Mouse (Mus musculus) hindbrain, embryonic 14.5 days (tissue): ENCODE results near the gene Usp28. TPM values are rescaled to one million over a fixed set of nuclear protein-coding genes. Genes with fewer than 3 reads are reported as not detected.
"Not testable (repeated sequence)": the region's sequence is repeated elsewhere in the genome, so short reads cannot be mapped to it uniquely, and the experiment has no call there.

Experiments
- ATAC-seq: fragments of 200-750 bp; cut with Nextera tagmentation; 2 replicates; pipeline ENCODE4 v1.8.0; 2017; ENCODE audit warnings: moderate number of reproducible peaks, mild to moderate bottlenecking, moderate TSS enrichment, moderate library complexity; ENCODE audit not compliant: low FRiP score
- DNase-seq: peaks from one replicate; pipeline ENCODE4 v3.0.0-alpha.2; 2015; ENCODE audit warnings: low spot score
- H3K27ac ChIP-seq: fragments of 300-500 bp; sonication (generic); 2 replicates; pipeline ENCODE4 v1.5.1; 2014; ENCODE audit warnings: mild to moderate bottlenecking, moderate library complexity
- H3K27me3 ChIP-seq: fragments of 300-500 bp; sonication (generic); 2 replicates; pipeline ENCODE4 v1.6.1; 2014; ENCODE audit warnings: mild to moderate bottlenecking, low read length, mixed read lengths; ENCODE audit not compliant: control insufficient read depth, insufficient read depth
- H3K36me3 ChIP-seq: fragments of 300-500 bp; sonication (generic); replicated peaks from 2 replicates; pipeline ENCODE4 v1.6.1; 2014; ENCODE audit not compliant: control insufficient read depth, insufficient read depth
- H3K4me1 ChIP-seq: fragments of 300-500 bp; sonication (generic); replicated peaks from 2 replicates; pipeline ENCODE4 v1.6.1; 2014; ENCODE audit warnings: antibody characterized with exemption, low read length, mixed read lengths; ENCODE audit not compliant: control insufficient read depth, insufficient read depth
- H3K4me2 ChIP-seq: fragments of 300-500 bp; sonication (generic); replicated peaks from 2 replicates; pipeline ENCODE4 v1.6.1; 2014; ENCODE audit warnings: mild to moderate bottlenecking, moderate library complexity
- H3K4me3 ChIP-seq: fragments of 300-500 bp; sonication (generic); replicated peaks from 2 replicates; pipeline ENCODE4 v1.5.1; 2014; ENCODE audit warnings: mild to moderate bottlenecking, low read length
- H3K9ac ChIP-seq: fragments of 300-500 bp; sonication (generic); 2 replicates; pipeline ENCODE4 v1.6.1; 2014
- H3K9me3 ChIP-seq: fragments of 300-500 bp; sonication (generic); 2 replicates; pipeline ENCODE4 v1.6.1; 2016; ENCODE audit warnings: low read length; ENCODE audit not compliant: control insufficient read depth
- WGBS: fragments of 180-500 bp; shearing (Covaris S2); extraction: QIAGEN DNeasy Blood & Tissue Kit; methylation state at CpG from one replicate; pipeline ENCODE4 v1.1.7; 2014; 5-methylcytosine and 5-hydroxymethylcytosine counted together
- polyA plus RNA-seq: library from polyadenylated mRNA; unstranded; fragments of >200 nt; fragmentation: Nextera tagmentation; extraction: Ambion mirVana; gene quantifications from 2 replicates; pipeline ENCODE4 v1.2.1, GENCODE M21; 2014

Usp28 gene
- polyA plus RNA-seq, 1 experiment from 2014 or later = 36.4 TPM

DNA sequence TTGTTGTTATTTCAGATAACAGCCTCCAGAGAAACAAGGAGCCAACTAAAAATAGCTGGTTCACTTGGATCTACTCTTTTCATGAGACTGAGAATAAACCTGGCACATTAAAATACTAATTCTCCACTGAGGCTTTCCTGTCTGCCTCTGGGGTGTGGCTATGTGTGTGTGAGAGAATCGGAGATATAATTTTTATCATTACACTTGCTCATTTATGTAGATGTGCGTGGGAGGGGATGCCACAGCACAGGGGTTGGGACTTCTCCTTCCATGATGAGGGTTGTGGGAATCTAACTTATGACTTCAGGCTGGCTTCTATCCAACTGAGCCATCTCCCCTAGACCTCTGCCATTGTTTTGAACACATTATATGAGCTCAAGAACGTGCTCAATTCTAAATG is 4.4 kb upstream of the Usp28 start:
- H3K27ac ChIP-seq = no peak overlapping the region
- WGBS = 80% methylated on average over 3 of the region's 3 CpGs
- no peak for DNase-seq

DNA sequence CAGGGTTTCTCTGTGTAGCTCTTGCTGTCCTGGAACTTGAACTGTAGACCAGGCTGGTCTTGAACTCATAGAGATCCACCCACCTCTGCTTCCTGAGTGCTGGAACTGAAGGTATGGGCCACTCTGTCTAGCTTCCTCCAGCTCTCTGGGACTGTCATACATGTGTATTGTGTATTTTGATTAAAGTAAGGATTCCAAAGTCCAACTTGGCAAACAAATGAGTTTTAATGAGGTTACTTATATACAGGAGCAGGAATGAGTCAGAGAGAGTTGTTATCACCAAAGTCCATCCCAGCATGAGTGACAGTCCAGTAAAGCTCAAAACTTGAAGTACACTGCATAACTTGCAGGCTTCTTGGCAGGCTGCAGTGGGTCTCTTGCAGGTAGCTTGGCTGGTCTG is 3.3 kb upstream of the Usp28 start:
- peaks cover 15% of the 10 kb centered on the region for H3K4me1 ChIP-seq
- H3K9me3 ChIP-seq = no peaks in the 10 kb centered on the region
- no peaks in the 10 kb centered on the region for H3K27me3 ChIP-seq
- H3K27ac ChIP-seq = no peak overlapping the region
- no peak overlapping the region for H3K4me2 ChIP-seq
- no peak overlapping the region for H3K9ac ChIP-seq
- no peaks in the 10 kb centered on the region for H3K36me3 ChIP-seq
- H3K4me3 ChIP-seq = no peak overlapping the region
- DNase-seq (no peak), ATAC-seq (no peak)

More for the DNA sequence above, 4.4 kb upstream of the Usp28 start:
- H3K36me3 ChIP-seq = no peaks in the 10 kb centered on the region
- no peak overlapping the region for H3K9ac ChIP-seq
- H3K27me3 ChIP-seq = no peaks in the 10 kb centered on the region
- no peak for ATAC-seq
- H3K9me3 ChIP-seq = no peaks in the 10 kb centered on the region
- H3K4me2 ChIP-seq = no peak overlapping the region
- peaks cover 5% of the 10 kb centered on the region; the same call in 1 of the 2 replicates for H3K4me1 ChIP-seq
- no peak overlapping the region for H3K4me3 ChIP-seq

DNA sequence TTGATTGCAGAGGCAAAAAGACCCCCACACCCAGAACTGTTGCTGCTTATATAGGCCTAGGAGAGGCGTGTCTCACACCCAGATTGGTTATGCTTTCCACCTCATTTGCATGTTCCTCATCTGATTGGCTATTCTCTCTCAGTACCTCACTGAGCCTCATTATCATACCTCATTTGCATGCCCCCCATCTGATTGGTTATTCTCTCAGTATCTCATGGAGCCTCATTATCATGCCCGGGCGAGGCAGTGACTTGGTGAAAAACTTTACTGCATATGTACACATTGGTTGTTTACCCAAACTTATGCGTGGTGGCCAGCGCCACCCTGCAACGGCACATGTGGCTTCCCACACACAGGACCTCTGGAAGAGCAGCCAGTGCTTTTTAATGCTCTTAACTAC is 1.4 kb upstream of the Usp28 start:
- not testable (repeated sequence) for H3K4me3 ChIP-seq, H3K27me3 ChIP-seq, ATAC-seq, H3K9ac ChIP-seq, DNase-seq, H3K9me3 ChIP-seq, H3K36me3 ChIP-seq, H3K27ac ChIP-seq
- 94% methylated on average over 6 of the region's 6 CpGs for WGBS
- peaks cover 25% of the 10 kb centered on the region for H3K4me1 ChIP-seq
- peak overlapping the region; percentile 55; the same call in 1 of the 2 replicates for H3K4me2 ChIP-seq

DNA sequence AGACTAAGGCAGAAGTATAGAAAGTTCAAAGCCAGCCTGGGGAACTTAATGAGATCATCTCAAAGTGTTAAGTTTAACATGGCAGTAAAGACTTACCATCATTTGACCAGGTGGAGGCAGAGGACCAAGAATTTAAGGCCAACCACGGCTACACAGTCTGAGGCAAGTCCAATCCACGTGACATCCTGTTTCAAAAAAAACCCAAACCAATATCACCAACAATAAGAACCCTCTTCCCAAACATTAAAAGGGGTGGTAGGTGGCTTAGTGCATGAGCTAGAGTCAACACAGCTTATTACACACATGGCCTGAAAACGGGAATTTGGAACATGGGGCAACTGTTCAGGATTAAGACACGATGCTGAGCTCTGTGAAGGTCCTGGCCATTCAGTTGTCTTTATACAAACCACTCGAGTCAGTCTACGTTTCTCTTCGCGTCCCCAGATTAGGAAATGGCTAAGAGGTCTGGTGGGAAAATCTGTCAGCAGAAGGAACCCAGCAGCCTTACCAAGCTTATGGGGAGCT is 793 bp upstream of the Usp28 start:
- peak; percentile 4; the same call in 1 of the 2 replicates for ATAC-seq
- Histone ChIP-seq H3K9me3 (no peaks in the 10 kb centered on the region), H3K27me3 (no peaks in the 10 kb centered on the region), H3K36me3 (no peaks in the 10 kb centered on the region), H3K4me3 (peak overlapping the region; percentile 74), H3K27ac (peak overlapping the region; percentile 90), H3K4me1 (peaks cover 25% of the 10 kb centered on the region), H3K9ac (peak overlapping the region; percentile 67), H3K4me2 (peak overlapping the region; percentile 55)
- DNase-seq = peak; percentile 35
- 35% methylated on average over 8 of the region's 8 CpGs for whole genome bisulfite sequencing

DNA sequence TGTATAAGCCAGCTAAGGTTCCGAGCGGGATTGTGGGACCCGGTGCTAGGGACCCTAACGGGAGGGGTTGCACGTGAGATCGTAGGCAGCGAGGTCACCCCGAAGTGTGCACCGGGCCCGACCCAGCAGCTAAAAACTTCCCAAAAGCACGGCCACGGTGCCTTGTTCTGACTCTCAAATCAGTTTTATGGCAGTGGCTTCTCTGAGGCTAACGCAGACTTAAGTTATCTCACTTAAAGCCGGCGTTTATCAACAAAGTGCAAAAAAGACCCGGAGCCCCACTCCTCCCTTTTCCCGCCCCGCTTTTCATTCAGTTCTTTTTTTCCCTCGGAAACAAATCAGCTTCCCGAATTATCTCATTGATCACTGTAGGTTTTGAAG is 523 bp downstream of the Usp28 start:
- peak; percentile 55 for DNase-seq
- WGBS = under 1% methylated on average over 20 of the region's 20 CpGs

DNA sequence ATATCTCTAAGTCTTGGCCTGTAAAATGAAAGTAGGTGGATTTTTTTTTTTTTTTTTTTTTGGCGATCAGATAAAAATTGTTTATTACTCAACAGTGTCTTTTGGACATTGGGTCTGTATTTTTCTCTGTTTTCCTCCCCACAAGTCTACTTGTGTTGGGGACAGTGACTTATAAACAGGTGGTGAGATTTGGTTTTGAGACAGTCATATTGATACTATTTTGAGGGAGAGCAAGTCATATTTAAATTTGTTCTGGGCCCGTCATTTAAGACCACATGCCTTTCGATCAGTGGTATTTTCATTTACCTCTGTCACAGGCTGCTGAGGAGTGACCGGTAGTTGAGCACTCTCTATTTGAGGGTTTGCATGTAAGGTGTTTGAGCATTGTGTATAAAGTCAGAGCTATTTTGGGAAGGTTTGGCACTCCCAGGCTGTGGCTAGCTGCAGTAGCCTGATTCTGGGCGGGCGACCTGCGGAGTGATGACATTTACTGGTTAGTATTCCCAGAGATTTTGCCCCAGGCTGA is 1.5 kb downstream of the Usp28 start:
- DNase-seq = no peak
- Histone ChIP-seq H3K27me3 (no peaks in the 10 kb centered on the region), H3K9me3 (no peaks in the 10 kb centered on the region), H3K4me1 (peaks cover 25% of the 10 kb centered on the region), H3K4me3 (peak overlapping the region; percentile 74; the same call in 1 of the 2 replicates), H3K4me2 (peak overlapping the region; percentile 55), H3K9ac (peak overlapping the region; percentile 63; the same call in 1 of the 2 replicates), H3K27ac (no peak overlapping the region), H3K36me3 (no peaks in the 10 kb centered on the region)
- ATAC-seq = no peak
- 21% methylated on average over 7 of the region's 7 CpGs for WGBS

More for the DNA sequence above, 523 bp downstream of the Usp28 start:
- ATAC-seq = no peak
- no peaks in the 10 kb centered on the region for H3K36me3 ChIP-seq
- H3K4me3 ChIP-seq = peak overlapping the region; percentile 74
- H3K9ac ChIP-seq = peak overlapping the region; percentile 63
- peaks cover 25% of the 10 kb centered on the region for H3K4me1 ChIP-seq
- no peaks in the 10 kb centered on the region for H3K9me3 ChIP-seq
- H3K27me3 ChIP-seq = no peaks in the 10 kb centered on the region
- H3K27ac ChIP-seq = peak overlapping the region; percentile 79
- peak overlapping the region; percentile 55 for H3K4me2 ChIP-seq

DNA sequence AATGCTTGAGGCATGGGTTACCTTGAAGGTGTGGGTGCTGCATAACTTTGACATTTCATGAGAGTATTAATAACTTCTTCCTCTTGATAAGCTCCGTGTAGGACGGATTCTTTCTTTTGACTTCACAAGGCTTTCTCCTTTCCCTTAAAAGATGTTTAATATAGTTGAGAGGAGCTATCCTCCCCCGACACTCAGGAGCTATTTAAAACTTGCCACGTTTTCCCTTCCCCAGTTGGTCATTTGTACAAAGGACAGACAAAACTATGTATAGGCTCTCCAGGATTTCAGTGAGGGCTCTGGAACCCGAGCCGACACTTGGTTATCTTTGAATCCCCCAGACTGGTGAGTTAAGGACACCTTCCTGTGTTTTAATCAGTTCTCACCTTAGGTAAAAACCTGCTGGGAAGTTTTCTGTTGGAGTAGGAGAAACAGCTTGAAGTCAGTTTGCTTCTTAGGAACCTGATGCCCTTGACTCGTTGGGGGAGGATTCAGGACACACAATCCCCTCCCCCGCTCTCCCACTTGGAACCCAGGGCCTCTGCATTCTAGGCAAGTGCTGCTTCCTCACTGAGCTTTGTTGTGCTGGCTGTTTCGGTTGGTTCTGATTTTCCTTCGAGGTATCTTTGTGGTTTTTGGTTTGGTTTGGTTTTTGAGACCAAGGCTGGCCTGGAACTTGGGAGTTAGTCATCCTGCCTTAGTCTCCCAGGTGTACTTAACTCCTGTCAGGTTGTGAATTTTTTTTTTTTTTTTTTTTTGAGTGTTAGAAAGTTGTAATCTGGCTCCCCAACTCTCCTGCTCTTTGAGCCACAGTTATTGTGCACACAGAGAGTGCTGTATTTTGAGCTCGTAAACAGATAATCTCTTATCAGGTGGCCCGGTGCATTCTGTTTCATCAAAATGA is 2.3 kb downstream of the Usp28 start:
- 27% methylated on average over 12 of the region's 12 CpGs for WGBS

DNA sequence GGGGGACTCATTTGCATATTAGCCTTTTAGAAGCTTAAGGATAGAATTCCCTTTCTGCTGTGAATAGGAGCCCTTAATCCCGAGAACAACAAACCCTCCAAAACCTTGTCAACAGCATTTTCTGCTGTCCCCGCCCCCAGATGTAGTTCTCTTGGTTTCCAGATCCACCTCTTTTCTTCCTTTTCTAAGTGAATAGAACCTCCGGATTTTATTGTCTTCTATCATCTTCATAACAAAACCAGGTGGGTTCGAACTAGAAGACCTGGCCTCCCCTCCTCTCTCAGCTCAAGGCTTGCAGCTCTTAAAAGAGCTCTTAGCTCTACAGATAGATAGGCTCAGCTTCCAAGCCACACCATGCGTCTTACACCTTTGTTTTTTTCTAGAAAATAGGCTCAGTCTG is 6.5 kb downstream of the Usp28 start:
- ATAC-seq = no peak
- H3K9ac ChIP-seq = no peak overlapping the region
- H3K4me3 ChIP-seq = no peak overlapping the region
- H3K9me3 ChIP-seq = no peaks in the 10 kb centered on the region
- no peaks in the 10 kb centered on the region for H3K36me3 ChIP-seq
- no peak overlapping the region for H3K4me2 ChIP-seq
- 66% methylated on average over 5 of the region's 5 CpGs for WGBS
- H3K27ac ChIP-seq = no peak overlapping the region
- H3K27me3 ChIP-seq = no peaks in the 10 kb centered on the region
- DNase-seq = no peak
- peaks cover 11% of the 10 kb centered on the region for H3K4me1 ChIP-seq

More for the DNA sequence above, 2.3 kb downstream of the Usp28 start:
- Histone ChIP-seq H3K9ac (peak overlapping the region; percentile 1; the same call in 1 of the 2 replicates), H3K4me2 (peak overlapping the region; percentile 55), H3K4me3 (peak overlapping the region; percentile 4; the same call in 1 of the 2 replicates), H3K27ac (no peak overlapping the region), H3K4me1 (peaks cover 25% of the 10 kb centered on the region), H3K9me3 (no peaks in the 10 kb centered on the region), H3K36me3 (no peaks in the 10 kb centered on the region), H3K27me3 (no peaks in the 10 kb centered on the region)
- ATAC-seq = no peak
- no peak for DNase-seq

DNA sequence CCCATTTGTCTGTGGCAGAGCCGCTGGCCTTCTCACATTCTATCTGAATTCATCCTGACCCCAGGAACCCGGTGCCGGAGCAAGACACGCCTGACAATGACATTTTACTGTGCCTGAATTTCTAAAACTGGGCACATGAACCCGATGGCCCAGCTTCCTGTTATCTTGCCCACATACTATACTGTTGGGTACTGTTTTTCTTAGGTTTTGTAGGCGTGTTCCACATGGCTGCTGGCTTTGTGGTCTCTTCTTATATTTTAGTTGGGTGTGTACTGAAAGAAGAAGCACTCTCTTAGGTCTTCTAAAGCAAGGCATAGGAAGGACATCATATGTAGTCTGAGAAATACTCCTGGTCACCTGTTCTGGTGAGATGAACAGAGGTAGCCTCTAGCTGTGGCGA is 9.6 kb downstream of the Usp28 start:
- H3K4me3 ChIP-seq = no peak overlapping the region
- no peaks in the 10 kb centered on the region for H3K27me3 ChIP-seq
- H3K4me2 ChIP-seq = no peak overlapping the region
- no peaks in the 10 kb centered on the region for H3K36me3 ChIP-seq
- no peaks in the 10 kb centered on the region for H3K4me1 ChIP-seq
- 94% methylated on average over 7 of the region's 7 CpGs for WGBS
- DNase-seq (no peak), ATAC-seq (no peak)
- H3K9ac ChIP-seq = no peak overlapping the region
- H3K27ac ChIP-seq = no peak overlapping the region
- H3K9me3 ChIP-seq = no peaks in the 10 kb centered on the region
